Mouse (Mus musculus): ENCODE measurements around the gene Rnf8. TPM values are rescaled to one million over a fixed set of nuclear protein-coding genes. Genes with fewer than 3 reads are reported as not detected.
A peak's percentile ranks its signal among the peaks of the same experiment; 100 is the strongest.

Rnf8 gene
- polyA plus RNA-seq, 2 experiments, result 23.7 to 35.9 TPM

- Histone ChIP-seq H3K9ac (replicated peaks) (no peak overlapping the region), H3K4me3 (ENCODE audit: insufficient read depth in 1 of 2, low read depth in 2 of 2, low read length in 2 of 2) (no peak overlapping the region), H3K4me2 (ENCODE audit: low read depth) (no peak overlapping the region), H3K27ac (no peak overlapping the region), H3K4me1 (replicated peaks; ENCODE audit: control insufficient read depth in 2 of 2, insufficient read depth in 2 of 2, low read length in 1 of 2) (peaks cover 32 to 40% of the 10 kb centered on the region in 2 experiments), H3K9me3 (ENCODE audit: control insufficient read depth, low read length) (no peaks in the 10 kb centered on the region), H3K36me3 (replicated peaks; ENCODE audit: control insufficient read depth, insufficient read depth, low read depth) (peaks cover 72% of the 10 kb centered on the region), H3K27me3 (ENCODE audit: control insufficient read depth, insufficient read depth, low read length) (no peaks in the 10 kb centered on the region)
- ATAC-seq (ENCODE audit: insufficient read depth) (no peak), DNase-seq (ENCODE audit: low read depth in 3 of 3, low spot score in 3 of 3) (no peak)
- WGBS (ENCODE audit: insufficient replicate concordance), result 75% methylated on average over 6 of the region's 6 CpGs
- TF ChIP-seq EP300 (IDR thresholded peaks at IDR 0.05; ENCODE audit: low read depth) (no peak), CTCF (IDR thresholded peaks at IDR 0.05; ENCODE audit: low read depth) (no peak)
These were observed 72.8 kb downstream of the Rnf8 start for GRCm38 (mm10) chr17:29687373-29687772.

DNA sequence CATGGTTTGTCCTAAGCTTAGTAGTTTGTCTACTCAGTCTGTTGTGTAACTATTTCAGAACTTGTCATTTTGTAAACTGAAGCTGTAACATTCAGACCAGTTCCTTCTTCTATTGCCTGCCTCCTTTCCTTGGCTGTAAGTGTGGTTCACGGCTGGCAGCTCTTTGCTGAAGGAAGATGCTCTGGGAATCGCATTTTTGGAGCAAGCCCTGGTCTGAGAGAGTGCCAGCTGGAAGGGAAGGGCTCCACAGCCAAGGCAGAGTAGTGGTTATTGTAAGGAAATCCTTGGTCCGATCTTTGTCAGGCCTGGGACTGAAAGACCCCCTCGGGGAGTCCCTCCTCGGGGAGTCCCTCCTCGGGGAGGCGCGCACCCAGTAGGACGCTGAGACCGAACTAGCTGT lies 74.0 kb downstream of the Rnf8 start:
- no peak overlapping the region for H3K27ac ChIP-seq
- H3K27me3 ChIP-seq (ENCODE audit: control insufficient read depth, insufficient read depth, low read length), result no peaks in the 10 kb centered on the region
- TF ChIP-seq CTCF (IDR thresholded peaks at IDR 0.05; ENCODE audit: low read depth) (no peak), EP300 (IDR thresholded peaks at IDR 0.05; ENCODE audit: low read depth) (no peak)
- no peaks in the 10 kb centered on the region for H3K9me3 ChIP-seq (ENCODE audit: control insufficient read depth, low read length)
- no peak for DNase-seq (ENCODE audit: low read depth in 3 of 3, low spot score in 3 of 3)
- H3K4me2 ChIP-seq (ENCODE audit: low read depth), result no peak overlapping the region
- 93% methylated on average over 10 of the region's 10 CpGs for WGBS (ENCODE audit: insufficient replicate concordance)
- ATAC-seq (ENCODE audit: insufficient read depth), result no peak
- peaks cover 36 to 43% of the 10 kb centered on the region in 2 experiments for H3K4me1 ChIP-seq (replicated peaks; ENCODE audit: control insufficient read depth in 2 of 2, insufficient read depth in 2 of 2, low read length in 1 of 2)
- H3K9ac ChIP-seq (replicated peaks), result no peak overlapping the region
- no peak overlapping the region for H3K4me3 ChIP-seq (ENCODE audit: insufficient read depth in 1 of 2, low read depth in 2 of 2, low read length in 2 of 2)
- H3K36me3 ChIP-seq (replicated peaks; ENCODE audit: control insufficient read depth, insufficient read depth, low read depth), result peaks cover 62% of the 10 kb centered on the region

DNA sequence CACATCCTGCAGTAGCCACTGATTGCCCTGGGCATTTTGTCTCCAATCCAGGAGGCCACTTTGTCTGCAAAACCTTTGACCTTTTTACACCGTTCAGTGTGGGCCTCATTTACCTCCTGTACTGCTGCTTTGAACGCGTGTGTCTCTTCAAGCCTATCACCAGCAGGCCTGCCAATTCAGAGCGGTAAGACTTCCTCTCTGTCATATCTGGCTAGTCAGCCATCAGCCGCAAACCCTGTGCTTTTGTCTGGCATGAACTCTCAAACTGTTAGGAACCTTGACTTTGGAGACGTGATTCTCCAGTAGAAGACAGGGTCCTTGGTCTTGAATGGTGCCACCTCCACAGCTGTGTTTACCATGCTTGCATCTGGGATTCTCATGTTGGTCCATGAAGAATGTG lies 75.7 kb downstream of the Rnf8 start:
- peaks cover 66% of the 10 kb centered on the region for H3K36me3 ChIP-seq (replicated peaks; ENCODE audit: control insufficient read depth, insufficient read depth, low read depth)
- no peak overlapping the region for H3K9ac ChIP-seq (replicated peaks)
- no peaks in the 10 kb centered on the region for H3K27me3 ChIP-seq (ENCODE audit: control insufficient read depth, insufficient read depth, low read length)
- H3K4me2 ChIP-seq (ENCODE audit: low read depth), result no peak overlapping the region
- no peak overlapping the region for H3K4me3 ChIP-seq (ENCODE audit: insufficient read depth in 1 of 2, low read depth in 2 of 2, low read length in 2 of 2)
- peaks cover 22 to 29% of the 10 kb centered on the region in 2 experiments for H3K4me1 ChIP-seq (replicated peaks; ENCODE audit: control insufficient read depth in 2 of 2, insufficient read depth in 2 of 2, low read length in 1 of 2)
- DNase-seq (ENCODE audit: low read depth in 3 of 3, low spot score in 3 of 3) (no peak), ATAC-seq (ENCODE audit: insufficient read depth) (no peak)
- WGBS (ENCODE audit: insufficient replicate concordance), result 57% methylated on average over 6 of the region's 6 CpGs
- H3K9me3 ChIP-seq (ENCODE audit: control insufficient read depth, low read length), result no peaks in the 10 kb centered on the region
- TF ChIP-seq EP300 (IDR thresholded peaks at IDR 0.05; ENCODE audit: low read depth), result no peak
- TF ChIP-seq CTCF (IDR thresholded peaks at IDR 0.05; ENCODE audit: low read depth), result no peak
- no peak overlapping the region for H3K27ac ChIP-seq

GRCm38 (mm10) chr17:29692827-29693226 lies 78.2 kb downstream of the Rnf8 start:
- H3K36me3 ChIP-seq (replicated peaks; ENCODE audit: control insufficient read depth, insufficient read depth, low read depth), result peaks cover 61% of the 10 kb centered on the region
- 83% methylated on average over 2 of the region's 2 CpGs for WGBS (ENCODE audit: insufficient replicate concordance)

DNA sequence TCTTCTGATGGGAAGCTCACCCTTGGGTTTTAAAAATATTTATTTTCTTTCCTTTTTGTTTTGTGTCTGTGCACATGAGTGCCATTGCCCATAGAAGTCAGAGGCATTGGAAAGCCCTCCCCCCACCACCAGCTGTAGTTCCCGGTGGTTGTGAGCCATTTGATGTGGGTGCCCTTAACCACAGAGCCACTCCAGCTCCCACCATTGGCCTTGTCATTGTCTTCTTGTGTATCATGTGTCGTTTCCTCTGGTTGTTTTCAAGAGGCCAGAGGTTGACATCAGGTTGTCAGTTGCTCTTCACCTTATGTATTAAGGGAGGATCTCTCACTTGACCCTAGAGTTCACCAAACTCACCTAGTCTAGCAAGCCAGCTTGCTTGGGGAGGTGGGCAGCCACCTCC lies 79.0 kb downstream of the Rnf8 start:
- H3K4me1 ChIP-seq (replicated peaks; ENCODE audit: control insufficient read depth in 2 of 2, insufficient read depth in 2 of 2, low read length in 1 of 2), result peaks cover 3 to 4% of the 10 kb centered on the region in 2 experiments; a peak in 3 of 4 replicates
- TF ChIP-seq EP300 (IDR thresholded peaks at IDR 0.05; ENCODE audit: low read depth) (no peak), CTCF (IDR thresholded peaks at IDR 0.05; ENCODE audit: low read depth) (no peak)
- H3K27me3 ChIP-seq (ENCODE audit: control insufficient read depth, insufficient read depth, low read length), result no peaks in the 10 kb centered on the region
- no peak overlapping the region for H3K4me3 ChIP-seq (ENCODE audit: insufficient read depth in 1 of 2, low read depth in 2 of 2, low read length in 2 of 2)
- H3K9me3 ChIP-seq (ENCODE audit: control insufficient read depth, low read length), result no peaks in the 10 kb centered on the region
- 37% methylated on average over 2 of the region's 2 CpGs for WGBS (ENCODE audit: insufficient replicate concordance)
- H3K27ac ChIP-seq, result no peak overlapping the region
- DNase-seq (ENCODE audit: low read depth in 3 of 3, low spot score in 3 of 3) (no peak), ATAC-seq (ENCODE audit: insufficient read depth) (no peak)
- H3K4me2 ChIP-seq (ENCODE audit: low read depth), result no peak overlapping the region
- H3K36me3 ChIP-seq (replicated peaks; ENCODE audit: control insufficient read depth, insufficient read depth, low read depth), result peaks cover 61% of the 10 kb centered on the region
- no peak overlapping the region for H3K9ac ChIP-seq (replicated peaks)

More at GRCm38 (mm10) chr17:29692827-29693226, 78.2 kb downstream of the Rnf8 start:
- DNase-seq (ENCODE audit: low read depth in 3 of 3, low spot score in 3 of 3) (no peak), ATAC-seq (ENCODE audit: insufficient read depth) (no peak)
- Histone ChIP-seq H3K4me2 (ENCODE audit: low read depth) (no peak overlapping the region), H3K4me3 (ENCODE audit: insufficient read depth in 1 of 2, low read depth in 2 of 2, low read length in 2 of 2) (no peak overlapping the region), H3K27ac (no peak overlapping the region), H3K9ac (replicated peaks) (no peak overlapping the region), H3K9me3 (ENCODE audit: control insufficient read depth, low read length) (no peaks in the 10 kb centered on the region), H3K4me1 (replicated peaks; ENCODE audit: control insufficient read depth in 2 of 2, insufficient read depth in 2 of 2, low read length in 1 of 2) (peaks cover 4% of the 10 kb centered on the region in 2 experiments), H3K27me3 (ENCODE audit: control insufficient read depth, insufficient read depth, low read length) (no peaks in the 10 kb centered on the region)
- TF ChIP-seq CTCF (IDR thresholded peaks at IDR 0.05; ENCODE audit: low read depth), result no peak
- 0 out of 2 replicates have a peak, but pooled peaks have one; percentile 23 for TF ChIP-seq EP300 (IDR thresholded peaks at IDR 0.05; ENCODE audit: low read depth)

All from liver, embryonic 14.5 days (tissue).